Mouse (Mus musculus) forebrain, embryonic 11.5 days (tissue): ENCODE results near the gene Mfsd6. TPM values are rescaled to one million over a fixed set of nuclear protein-coding genes. Genes with fewer than 3 reads are reported as not detected.

ENCODE experiments used
- ATAC-seq: fragments of 200-750 bp; cut with Nextera tagmentation; replicated peaks from 2 replicates; pipeline ENCODE4 v1.8.0; 2017; ENCODE audit warnings: moderate TSS enrichment; ENCODE audit not compliant: low FRiP score
- DNase-seq: peaks from one replicate; pipeline ENCODE4 v3.0.0-alpha.2; 2017; ENCODE audit warnings: low spot score
- H3K27ac ChIP-seq: fragments of 300-500 bp; sonication (generic); 2 replicates; pipeline ENCODE4 v1.5.1; 2014; ENCODE audit warnings: low read depth, low read length
- H3K27me3 ChIP-seq: fragments of 300-500 bp; sonication (generic); 2 replicates; pipeline ENCODE4 v1.6.1; 2014; ENCODE audit warnings: mild to moderate bottlenecking, low read length, mixed read lengths; ENCODE audit not compliant: control insufficient read depth, insufficient read depth
- H3K36me3 ChIP-seq: fragments of 300-500 bp; sonication (generic); 2 replicates; pipeline ENCODE4 v1.6.1; 2014; ENCODE audit warnings: mild to moderate bottlenecking, low read length, moderate library complexity, mixed read lengths; ENCODE audit not compliant: control insufficient read depth, insufficient read depth
- H3K4me1 ChIP-seq: fragments of 300-500 bp; sonication (generic); replicated peaks from 2 replicates; pipeline ENCODE4 v1.6.1; 2014; ENCODE audit warnings: low read length, mixed read lengths; ENCODE audit not compliant: control insufficient read depth, insufficient read depth
- H3K4me2 ChIP-seq: fragments of 300-500 bp; sonication (generic); 2 replicates; pipeline ENCODE4 v1.6.1; 2014; ENCODE audit warnings: low read depth, mild to moderate bottlenecking, low read length, moderate library complexity, mixed read lengths; ENCODE audit not compliant: severe bottlenecking
- H3K4me3 ChIP-seq: fragments of 300-500 bp; sonication (generic); 2 replicates; pipeline ENCODE4 v1.5.1; 2014; ENCODE audit warnings: low read depth, low read length
- H3K9ac ChIP-seq: fragments of 300-500 bp; sonication (generic); 2 replicates; pipeline ENCODE4 v1.6.1; 2014; ENCODE audit warnings: low read length
- H3K9me3 ChIP-seq: fragments of 300-500 bp; sonication (generic); 2 replicates; pipeline ENCODE4 v1.6.1; 2016; ENCODE audit warnings: low read length, mixed read lengths; ENCODE audit not compliant: control insufficient read depth
- WGBS: fragments of 180-500 bp; shearing (Covaris S2); extraction: QIAGEN DNeasy Blood & Tissue Kit; methylation state at CpG from one replicate; pipeline ENCODE4 v1.1.7; 2014; 5-methylcytosine and 5-hydroxymethylcytosine counted together
- polyA plus RNA-seq: library from polyadenylated mRNA; unstranded; fragments of >200 nt; fragmentation: Nextera tagmentation; extraction: Ambion mirVana; gene quantifications from 2 replicates; pipeline ENCODE4 v1.2.1, GENCODE M21; 2014

Mfsd6 gene
- polyA plus RNA-seq, 1 experiment from 2014 or later = 2.7 TPM

GRCm38 (mm10) chr1:52687636-52688035, 39.6 kb downstream of the Mfsd6 start:
- H3K9me3 ChIP-seq = no peaks in the 10 kb centered on the region
- no peak overlapping the region for H3K27ac ChIP-seq
- WGBS = 90% methylated on average over 8 of the region's 8 CpGs
- no peaks in the 10 kb centered on the region for H3K36me3 ChIP-seq
- no peak overlapping the region for H3K4me3 ChIP-seq
- H3K27me3 ChIP-seq = no peaks in the 10 kb centered on the region
- H3K4me2 ChIP-seq = no peak overlapping the region
- ATAC-seq (no peak), DNase-seq (no peak)
- H3K9ac ChIP-seq = no peak overlapping the region
- H3K4me1 ChIP-seq = no peaks in the 10 kb centered on the region

- Histone ChIP-seq H3K4me3 (no peak overlapping the region), H3K4me2 (no peak overlapping the region), H3K27ac (no peak overlapping the region), H3K36me3 (no peaks in the 10 kb centered on the region), H3K4me1 (no peaks in the 10 kb centered on the region), H3K9ac (no peak overlapping the region), H3K27me3 (no peaks in the 10 kb centered on the region), H3K9me3 (no peaks in the 10 kb centered on the region)
- DNase-seq (no peak), ATAC-seq (no peak)
- 68% methylated on average over 4 of the region's 4 CpGs for WGBS
These were observed 43.7 kb downstream of the Mfsd6 start for GRCm38 (mm10) chr1:52683550-52683949.

GRCm38 (mm10) chr1:52676621-52677020, 50.6 kb downstream of the Mfsd6 start:
- no peak overlapping the region for H3K4me2 ChIP-seq
- no peak for ATAC-seq
- no peaks in the 10 kb centered on the region for H3K36me3 ChIP-seq
- H3K27ac ChIP-seq = no peak overlapping the region
- no peak overlapping the region for H3K9ac ChIP-seq
- no peaks in the 10 kb centered on the region for H3K27me3 ChIP-seq
- no peak for DNase-seq
- WGBS = 76% methylated on average over 3 of the region's 3 CpGs
- H3K9me3 ChIP-seq = no peaks in the 10 kb centered on the region
- no peak overlapping the region for H3K4me3 ChIP-seq
- no peaks in the 10 kb centered on the region for H3K4me1 ChIP-seq

GRCm38 (mm10) chr1:52675561-52676551, 51.4 kb downstream of the Mfsd6 start:
- Histone ChIP-seq H3K27ac (no peak overlapping the region), H3K4me2 (no peak overlapping the region), H3K9me3 (no peaks in the 10 kb centered on the region), H3K4me3 (no peak overlapping the region), H3K36me3 (no peaks in the 10 kb centered on the region), H3K27me3 (no peaks in the 10 kb centered on the region), H3K4me1 (no peaks in the 10 kb centered on the region), H3K9ac (no peak overlapping the region)
- DNase-seq (no peak), ATAC-seq (no peak)
- WGBS = 79% methylated on average over 7 of the region's 7 CpGs

- H3K36me3 ChIP-seq = no peaks in the 10 kb centered on the region
- WGBS = 86% methylated on average over 1 of the region's 1 CpGs
These were observed 57.3 kb downstream of the Mfsd6 start for GRCm38 (mm10) chr1:52669931-52670330.

GRCm38 (mm10) chr1:52668743-52669323, 58.4 kb downstream of the Mfsd6 start:
- Histone ChIP-seq H3K36me3 (no peaks in the 10 kb centered on the region), H3K4me3 (no peak overlapping the region), H3K9me3 (no peaks in the 10 kb centered on the region), H3K4me2 (no peak overlapping the region), H3K27ac (no peak overlapping the region), H3K27me3 (no peaks in the 10 kb centered on the region), H3K9ac (no peak overlapping the region), H3K4me1 (peaks cover 4% of the 10 kb centered on the region; the same call in 1 of the 2 replicates)
- ATAC-seq (no peak), DNase-seq (no peak)
- WGBS = 31% methylated on average over 7 of the region's 7 CpGs

More at GRCm38 (mm10) chr1:52669931-52670330, 57.3 kb downstream of the Mfsd6 start:
- Histone ChIP-seq H3K9ac (no peak overlapping the region), H3K4me2 (no peak overlapping the region), H3K9me3 (no peaks in the 10 kb centered on the region), H3K4me3 (no peak overlapping the region), H3K27ac (no peak overlapping the region), H3K4me1 (peaks cover 4% of the 10 kb centered on the region; the same call in 1 of the 2 replicates), H3K27me3 (no peaks in the 10 kb centered on the region)
- ATAC-seq (no peak), DNase-seq (no peak)

- Histone ChIP-seq H3K9ac (no peak overlapping the region), H3K4me1 (no peaks in the 10 kb centered on the region), H3K27ac (no peak overlapping the region), H3K27me3 (no peaks in the 10 kb centered on the region), H3K4me3 (no peak overlapping the region), H3K4me2 (no peak overlapping the region), H3K9me3 (no peaks in the 10 kb centered on the region), H3K36me3 (no peaks in the 10 kb centered on the region)
- 95% methylated on average over 7 of the region's 7 CpGs for WGBS
- DNase-seq (no peak), ATAC-seq (no peak)
These were observed 64.0 kb downstream of the Mfsd6 start for GRCm38 (mm10) chr1:52663228-52663627.

- Histone ChIP-seq H3K27ac (no peak overlapping the region), H3K4me3 (no peak overlapping the region), H3K36me3 (no peaks in the 10 kb centered on the region), H3K9ac (no peak overlapping the region), H3K4me1 (no peaks in the 10 kb centered on the region), H3K27me3 (no peaks in the 10 kb centered on the region), H3K4me2 (no peak overlapping the region), H3K9me3 (no peaks in the 10 kb centered on the region)
- WGBS = 87% methylated on average over 12 of the region's 12 CpGs
- ATAC-seq (no peak), DNase-seq (no peak)
These were observed 66.5 kb downstream of the Mfsd6 start for GRCm38 (mm10) chr1:52660765-52661164.
